Mouse (Mus musculus) midbrain, embryonic 13.5 days (tissue): ENCODE data around the gene Sesn1. TPM values are rescaled to one million over a fixed set of nuclear protein-coding genes. Genes with fewer than 3 reads are reported as not detected.

Source experiments
- ATAC-seq: fragments of 200-750 bp; cut with Nextera tagmentation; 2 replicates; pipeline ENCODE4 v1.8.0; 2017; ENCODE audit warnings: mild to moderate bottlenecking, moderate TSS enrichment, moderate library complexity
- H3K27ac ChIP-seq: fragments of 300-500 bp; sonication (generic); 2 replicates; pipeline ENCODE4 v1.5.1; 2015; ENCODE audit warnings: inconsistent platforms, mild to moderate bottlenecking, moderate library complexity
- H3K27me3 ChIP-seq: fragments of 300-500 bp; sonication (generic); 2 replicates; pipeline ENCODE4 v1.6.1; 2015; ENCODE audit warnings: mild to moderate bottlenecking, inconsistent platforms
- H3K36me3 ChIP-seq: fragments of 300-500 bp; sonication (generic); 2 replicates; pipeline ENCODE4 v1.6.1; 2015; ENCODE audit warnings: mild to moderate bottlenecking, inconsistent platforms
- H3K4me1 ChIP-seq: fragments of 300-500 bp; sonication (generic); replicated peaks from 2 replicates; pipeline ENCODE4 v1.6.1; 2015; ENCODE audit warnings: inconsistent platforms
- H3K4me2 ChIP-seq: fragments of 300-500 bp; sonication (generic); replicated peaks from 2 replicates; pipeline ENCODE4 v1.6.1; 2015; ENCODE audit warnings: moderate library complexity, mild to moderate bottlenecking, inconsistent platforms
- H3K4me3 ChIP-seq: fragments of 300-500 bp; sonication (generic); replicated peaks from 2 replicates; pipeline ENCODE4 v1.5.1; 2015; ENCODE audit warnings: mild to moderate bottlenecking, inconsistent platforms
- H3K9ac ChIP-seq: fragments of 300-500 bp; sonication (generic); replicated peaks from 2 replicates; pipeline ENCODE4 v1.6.1; 2015; ENCODE audit warnings: mild to moderate bottlenecking, inconsistent platforms
- H3K9me3 ChIP-seq: fragments of 300-500 bp; sonication (generic); 2 replicates; pipeline ENCODE4 v1.6.1; 2016; ENCODE audit warnings: mild to moderate bottlenecking, inconsistent platforms
- WGBS: fragments of 180-500 bp; shearing (Covaris S2); methylation state at CpG from one replicate; pipeline ENCODE4 v1.1.7; 2015; 5-methylcytosine and 5-hydroxymethylcytosine counted together
- polyA plus RNA-seq: library from polyadenylated mRNA; unstranded; fragments of >200 nt; fragmentation: Nextera tagmentation; extraction: Ambion mirVana; gene quantifications from 2 replicates; pipeline ENCODE4 v1.2.1, GENCODE M21; 2015

Sesn1 gene
- polyA plus RNA-seq, result 28.6 and 28.9 TPM in 2 replicates

DNA sequence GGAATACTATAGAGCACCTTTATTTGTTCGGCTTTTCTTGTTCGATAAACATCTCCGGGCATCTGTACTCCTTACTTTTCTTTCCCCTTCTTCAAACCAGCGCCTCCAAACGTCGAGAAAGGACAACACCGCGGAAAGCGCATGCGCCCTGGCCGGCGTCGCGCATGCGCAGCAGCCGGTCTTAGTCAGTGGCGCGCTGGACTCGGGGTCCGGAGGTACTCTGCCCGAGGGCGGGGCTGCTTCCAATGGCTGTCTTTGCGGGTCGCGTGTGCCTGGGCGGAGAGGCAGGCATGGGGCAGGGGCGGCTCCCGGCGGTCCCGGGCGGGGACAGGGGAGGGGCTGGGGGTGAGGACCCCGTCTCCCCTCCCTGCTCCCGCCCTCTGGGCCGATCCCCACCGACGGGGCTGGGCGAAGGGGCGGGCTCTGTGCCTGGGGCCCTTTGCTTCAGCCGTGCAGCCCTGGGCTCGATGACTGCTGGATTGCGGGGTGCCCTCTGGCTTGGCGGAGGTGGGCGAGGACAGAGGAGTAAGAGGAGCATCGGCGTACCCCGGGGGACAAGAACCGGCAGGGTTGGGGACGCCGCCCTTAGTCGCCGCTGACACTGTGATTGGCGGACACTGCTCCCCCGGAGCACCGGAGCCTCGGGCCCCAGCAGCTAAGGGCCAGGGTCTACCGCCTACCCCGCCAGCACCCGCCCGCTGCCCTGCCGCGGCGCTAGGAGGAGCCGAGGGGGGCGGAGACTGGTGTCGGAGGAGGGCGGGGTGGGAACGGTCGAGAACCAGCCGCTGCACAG is at the start of gene Sesn1, which contains the start of gene Cep57l1:
Gene Sesn1 (plus strand): TSS at position 165 of the 793 bp plus-strand sequence.
Gene Cep57l1 (minus strand): TSS at position 101 of the 793 bp plus-strand sequence.
- H3K27ac ChIP-seq, result peak within 1 kb of the TSS; percentile 96
- H3K4me3 ChIP-seq, result peak within 1 kb of the TSS; percentile 86
- peak within 1 kb of the TSS; percentile 84 for H3K9ac ChIP-seq
- peak; percentile 96 for ATAC-seq
- H3K9me3 ChIP-seq, result no peaks in the 10 kb centered on the region
- peaks cover 40% of the 10 kb centered on the region for H3K4me1 ChIP-seq
- H3K27me3 ChIP-seq, result no peaks in the 10 kb centered on the region
- WGBS, result under 1% methylated on average over 66 of the region's 69 CpGs
- H3K36me3 ChIP-seq, result no peaks in the 10 kb centered on the region
- peak within 1 kb of the TSS; percentile 73 for H3K4me2 ChIP-seq

DNA sequence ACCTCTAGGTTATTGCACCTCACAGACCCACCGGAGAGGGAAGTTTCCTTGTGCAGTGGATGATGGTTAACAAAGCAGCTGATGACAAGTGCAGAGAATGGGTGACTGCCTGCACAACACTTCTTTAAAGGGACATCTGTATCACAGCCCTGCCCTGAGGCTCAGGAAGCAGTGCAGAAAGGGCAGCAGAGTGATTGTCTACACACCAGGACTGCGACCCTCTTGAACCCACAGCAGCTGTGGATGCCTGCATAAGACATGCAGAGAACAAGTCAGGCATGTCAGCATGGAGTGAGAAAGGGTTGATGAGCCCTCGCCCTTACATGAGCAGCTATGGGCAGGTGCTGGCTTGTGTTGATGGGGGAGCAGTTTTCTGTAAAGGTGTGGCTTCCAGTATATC is 48.9 kb upstream of the Sesn1 start:
- H3K4me1 ChIP-seq, result no peaks in the 10 kb centered on the region
- WGBS, result 75% methylated on average over 3 of the region's 3 CpGs
- no peaks in the 10 kb centered on the region for H3K27me3 ChIP-seq
- H3K4me3 ChIP-seq, result no peak overlapping the region
- no peak overlapping the region for H3K9ac ChIP-seq
- H3K9me3 ChIP-seq, result no peaks in the 10 kb centered on the region
- H3K27ac ChIP-seq, result no peak overlapping the region
- no peak overlapping the region for H3K4me2 ChIP-seq
- no peak for ATAC-seq
- H3K36me3 ChIP-seq, result no peaks in the 10 kb centered on the region

- Histone ChIP-seq H3K4me1 (no peaks in the 10 kb centered on the region), H3K4me2 (no peak overlapping the region), H3K36me3 (no peaks in the 10 kb centered on the region), H3K27me3 (no peaks in the 10 kb centered on the region), H3K27ac (no peak overlapping the region), H3K4me3 (no peak overlapping the region), H3K9me3 (no peaks in the 10 kb centered on the region), H3K9ac (no peak overlapping the region)
- 83% methylated on average over 3 of the region's 3 CpGs for WGBS
- no peak for ATAC-seq
Observed at GRCm38 (mm10) chr10:41763741-41764385, 45.9 kb upstream of the Sesn1 start.

DNA sequence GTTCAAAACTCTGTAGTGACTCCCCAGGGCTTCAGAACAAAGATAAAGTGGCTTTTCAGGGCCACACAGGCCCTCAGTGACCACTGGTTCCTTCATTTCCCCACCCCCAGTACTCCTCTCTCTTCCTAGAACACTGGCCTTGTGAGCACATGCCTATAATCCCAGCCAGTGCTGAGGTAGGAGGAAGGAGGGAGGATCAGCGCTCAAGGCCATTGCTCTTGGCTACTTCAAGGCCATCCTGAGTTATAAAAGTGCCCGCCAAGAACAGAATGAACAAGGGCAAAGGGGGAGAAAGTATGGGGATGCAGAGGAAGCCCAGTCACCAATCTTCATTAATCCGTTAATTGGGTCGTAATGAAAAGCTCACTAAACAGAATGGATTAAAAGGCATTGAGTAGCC is 44.1 kb upstream of the Sesn1 start:
- Histone ChIP-seq H3K27me3 (no peaks in the 10 kb centered on the region), H3K36me3 (no peaks in the 10 kb centered on the region), H3K4me2 (no peak overlapping the region), H3K27ac (no peak overlapping the region), H3K4me1 (no peaks in the 10 kb centered on the region), H3K9me3 (no peaks in the 10 kb centered on the region), H3K9ac (no peak overlapping the region), H3K4me3 (no peak overlapping the region)
- ATAC-seq, result no peak
- 87% methylated on average over 4 of the region's 4 CpGs for WGBS

- ATAC-seq, result no peak
- H3K27ac ChIP-seq, result no peak overlapping the region
- WGBS, result 72% methylated on average over 4 of the region's 4 CpGs
Observed at GRCm38 (mm10) chr10:41766280-41766679, 43.5 kb upstream of the Sesn1 start.

GRCm38 (mm10) chr10:41767254-41767653 is 42.5 kb upstream of the Sesn1 start:
- H3K36me3 ChIP-seq, result no peaks in the 10 kb centered on the region
- no peak for ATAC-seq
- WGBS, result 95% methylated on average over 6 of the region's 6 CpGs

More at GRCm38 (mm10) chr10:41766280-41766679, 43.5 kb upstream of the Sesn1 start:
- Histone ChIP-seq H3K36me3 (no peaks in the 10 kb centered on the region), H3K4me3 (no peak overlapping the region), H3K4me1 (no peaks in the 10 kb centered on the region), H3K9ac (no peak overlapping the region), H3K4me2 (no peak overlapping the region), H3K27me3 (no peaks in the 10 kb centered on the region), H3K9me3 (no peaks in the 10 kb centered on the region)

GRCm38 (mm10) chr10:41792375-41792774 is 17.4 kb upstream of the Sesn1 start:
- Histone ChIP-seq H3K4me1 (no peaks in the 10 kb centered on the region), H3K36me3 (peaks cover 17% of the 10 kb centered on the region), H3K27ac (no peak overlapping the region), H3K4me2 (no peak overlapping the region), H3K27me3 (no peaks in the 10 kb centered on the region), H3K9me3 (peaks cover 9% of the 10 kb centered on the region), H3K9ac (no peak overlapping the region), H3K4me3 (no peak overlapping the region)
- WGBS, result 92% methylated on average over 6 of the region's 6 CpGs
- ATAC-seq, result no peak

More at GRCm38 (mm10) chr10:41767254-41767653, 42.5 kb upstream of the Sesn1 start:
- no peaks in the 10 kb centered on the region for H3K4me1 ChIP-seq
- no peak overlapping the region for H3K4me2 ChIP-seq
- H3K27me3 ChIP-seq, result no peaks in the 10 kb centered on the region
- no peaks in the 10 kb centered on the region for H3K9me3 ChIP-seq
- H3K27ac ChIP-seq, result no peak overlapping the region
- H3K4me3 ChIP-seq, result no peak overlapping the region
- no peak overlapping the region for H3K9ac ChIP-seq

DNA sequence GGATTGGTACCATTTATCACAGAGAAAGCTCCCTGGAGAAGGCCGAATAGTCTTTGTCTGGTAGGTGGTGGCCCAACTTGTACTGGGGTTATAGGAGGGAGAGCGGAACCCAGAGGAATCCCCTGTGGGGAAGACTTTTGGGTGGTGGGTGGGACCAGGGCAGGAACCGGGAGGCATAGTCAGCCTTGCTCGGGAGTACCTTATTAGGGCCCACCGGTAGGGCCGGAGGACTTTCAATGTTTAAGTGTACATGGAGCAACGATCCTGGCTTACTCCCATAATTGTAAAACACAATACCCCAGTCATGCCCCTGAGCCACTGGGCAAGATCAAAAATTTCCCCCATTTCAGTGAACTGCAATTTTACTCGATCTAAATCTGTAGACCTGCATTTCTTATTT is 12.5 kb upstream of the Sesn1 start:
- Histone ChIP-seq H3K9ac (no peak overlapping the region), H3K4me3 (no peak overlapping the region), H3K4me2 (no peak overlapping the region), H3K36me3 (peaks cover 65% of the 10 kb centered on the region), H3K27me3 (no peaks in the 10 kb centered on the region), H3K27ac (no peak overlapping the region), H3K9me3 (peaks cover 39% of the 10 kb centered on the region), H3K4me1 (no peaks in the 10 kb centered on the region)
- ATAC-seq, result no peak
- 97% methylated on average over 8 of the region's 8 CpGs for WGBS

DNA sequence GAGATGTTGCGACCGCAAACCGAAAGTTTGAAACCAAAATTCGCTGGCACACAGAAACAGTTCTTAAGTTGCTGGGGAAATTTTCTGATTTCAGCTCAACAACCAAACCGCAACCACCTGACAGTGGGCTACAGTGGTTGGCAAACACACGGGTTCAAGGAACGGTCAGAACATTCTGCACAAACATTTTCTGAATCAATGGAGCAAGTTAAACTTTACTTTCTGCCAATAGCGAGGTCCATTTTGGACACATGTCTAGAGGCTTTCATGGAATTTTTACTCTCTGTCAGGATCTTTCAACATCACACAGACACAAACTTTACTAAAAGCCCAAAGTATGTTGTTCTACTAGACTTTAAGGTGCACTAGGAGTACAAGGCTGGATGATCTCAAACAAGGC is 6.3 kb upstream of the Sesn1 start:
- no peak overlapping the region for H3K4me2 ChIP-seq
- no peaks in the 10 kb centered on the region for H3K4me1 ChIP-seq
- H3K27me3 ChIP-seq, result no peaks in the 10 kb centered on the region
- H3K36me3 ChIP-seq, result peaks cover 53% of the 10 kb centered on the region
- no peak for ATAC-seq
- no peak overlapping the region for H3K4me3 ChIP-seq
- no peak overlapping the region for H3K9ac ChIP-seq
- H3K27ac ChIP-seq, result no peak overlapping the region
- H3K9me3 ChIP-seq, result peaks cover 45% of the 10 kb centered on the region
- WGBS, result 96% methylated on average over 8 of the region's 8 CpGs

DNA sequence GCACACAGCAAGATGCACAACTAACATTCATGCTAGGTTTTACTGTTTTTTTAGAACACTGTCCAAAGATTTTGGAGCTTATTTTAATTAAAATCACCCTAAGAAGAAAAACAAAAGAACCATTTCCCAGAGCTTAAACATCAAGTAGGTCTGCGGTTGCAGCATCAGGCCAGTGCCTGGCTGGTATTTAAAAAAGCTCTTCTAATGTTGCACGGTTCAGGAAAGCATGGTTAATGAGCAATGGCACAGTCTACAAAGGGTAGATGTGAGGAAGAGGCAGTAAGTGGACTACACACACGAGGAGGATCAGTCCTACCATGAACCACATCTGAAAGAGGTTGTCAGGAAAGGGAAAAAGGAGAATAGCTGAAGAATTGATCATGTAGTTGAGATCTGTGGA is 5.0 kb upstream of the Sesn1 start:
- 0 out of 2 replicates have a peak, but pooled peaks cover 4% of the 10 kb centered on the region for H3K4me1 ChIP-seq
- H3K4me3 ChIP-seq, result no peak overlapping the region
- H3K27me3 ChIP-seq, result no peaks in the 10 kb centered on the region
- H3K36me3 ChIP-seq, result peaks cover 41% of the 10 kb centered on the region
- H3K27ac ChIP-seq, result no peak overlapping the region
- WGBS, result 91% methylated on average over 3 of the region's 3 CpGs
- ATAC-seq, result no peak
- peaks cover 39% of the 10 kb centered on the region for H3K9me3 ChIP-seq
- no peak overlapping the region for H3K4me2 ChIP-seq
- H3K9ac ChIP-seq, result no peak overlapping the region

GRCm38 (mm10) chr10:41805729-41806355 is 3.9 kb upstream of the Sesn1 start:
- no peak overlapping the region for H3K27ac ChIP-seq
- no peak overlapping the region for H3K4me2 ChIP-seq
- no peak overlapping the region for H3K9ac ChIP-seq
- no peaks in the 10 kb centered on the region for H3K27me3 ChIP-seq
- H3K4me1 ChIP-seq, result 0 out of 2 replicates have a peak, but pooled peaks cover 4% of the 10 kb centered on the region
- peaks cover 27% of the 10 kb centered on the region for H3K9me3 ChIP-seq
- no peak overlapping the region for H3K4me3 ChIP-seq
- peaks cover 30% of the 10 kb centered on the region for H3K36me3 ChIP-seq
- no peak for ATAC-seq
- 92% methylated on average over 2 of the region's 2 CpGs for WGBS
